Mouse (Mus musculus) cerebellum, adult 8-10 months (tissue): ENCODE results near the gene Eng.

Source experiments
- DNase-seq: peaks from one replicate; pipeline ENCODE4 v3.0.0; 2022

Gene Eng

GRCm38 (mm10) chr2:32646379-32647056 is at the start of gene Eng:
TSS of gene Eng (plus strand) at chr2:32646595.
- no peak for DNase-seq

GRCm38 (mm10) chr2:32596725-32597124 is 49.7 kb upstream of the Eng start:
- DNase-seq, result peak; percentile 90

GRCm38 (mm10) chr2:32597248-32597647 is 49.1 kb upstream of the Eng start:
- no peak for DNase-seq

- DNase-seq, result peak; percentile 37
Observed at GRCm38 (mm10) chr2:32597699-32598098, 48.7 kb upstream of the Eng start.

- DNase-seq, result peak; percentile 68
Observed at GRCm38 (mm10) chr2:32598506-32598905, 47.9 kb upstream of the Eng start.

GRCm38 (mm10) chr2:32599409-32599808 is 47.0 kb upstream of the Eng start, which contains the start of gene St6galnac6:
TSS of gene St6galnac6 (plus strand) at chr2:32599709.
- no peak for DNase-seq

GRCm38 (mm10) chr2:32601417-32602065 is 44.9 kb upstream of the Eng start:
- DNase-seq, result peak; percentile 55

GRCm38 (mm10) chr2:32602600-32603054 is 43.8 kb upstream of the Eng start:
- peak; percentile 94 for DNase-seq

- DNase-seq, result no peak
Observed at GRCm38 (mm10) chr2:32604631-32605030, 41.8 kb upstream of the Eng start.

GRCm38 (mm10) chr2:32606161-32607142 is 39.9 kb upstream of the Eng start:
- peak; percentile 87 for DNase-seq

- peak; percentile 61 for DNase-seq
Observed at GRCm38 (mm10) chr2:32607262-32607947, 39.0 kb upstream of the Eng start.

GRCm38 (mm10) chr2:32608141-32608777 is 38.1 kb upstream of the Eng start:
- DNase-seq, result peak; percentile 65

GRCm38 (mm10) chr2:32608778-32609435 is 37.5 kb upstream of the Eng start:
- no peak for DNase-seq

- DNase-seq, result peak; percentile 45
Observed at GRCm38 (mm10) chr2:32610610-32611229, 35.7 kb upstream of the Eng start.

GRCm38 (mm10) chr2:32612274-32612673 is 34.1 kb upstream of the Eng start:
- no peak for DNase-seq

GRCm38 (mm10) chr2:32617109-32617508 is 29.3 kb upstream of the Eng start:
- DNase-seq, result no peak

GRCm38 (mm10) chr2:32617601-32618000 is 28.8 kb upstream of the Eng start:
- DNase-seq, result no peak

- no peak for DNase-seq
Observed at GRCm38 (mm10) chr2:32618051-32618450, 28.3 kb upstream of the Eng start.

GRCm38 (mm10) chr2:32620682-32621516 is 25.5 kb upstream of the Eng start:
- DNase-seq, result no peak

GRCm38 (mm10) chr2:32621517-32621859 is 24.9 kb upstream of the Eng start, which contains the start of gene Ak1:
TSS of gene Ak1 (plus strand) at chr2:32621758.
- no peak for DNase-seq
